Mouse (Mus musculus): ENCODE measurements around the gene Efcab11.
A peak's percentile ranks its signal among the peaks of the same experiment; 100 is the strongest.

Gene Efcab11

GRCm38 (mm10) chr12:99752986-99753385, 131.3 kb downstream of the Efcab11 start:
- DNase-seq (ENCODE audit: low spot score) = no peak

GRCm38 (mm10) chr12:99749391-99749790, 134.8 kb downstream of the Efcab11 start:
- DNase-seq (ENCODE audit: low spot score) = no peak

- no peak for DNase-seq (ENCODE audit: low spot score)
Measured at GRCm38 (mm10) chr12:99741631-99742030, 142.6 kb downstream of the Efcab11 start.

- no peak for DNase-seq (ENCODE audit: low spot score)
Measured at GRCm38 (mm10) chr12:99739211-99739610, 145.0 kb downstream of the Efcab11 start.

- DNase-seq (ENCODE audit: low spot score) = no peak
Measured at GRCm38 (mm10) chr12:99738256-99738655, 146.0 kb downstream of the Efcab11 start.

GRCm38 (mm10) chr12:99736971-99737370, 147.3 kb downstream of the Efcab11 start:
- DNase-seq (ENCODE audit: low spot score) = no peak

GRCm38 (mm10) chr12:99735172-99735571, 149.1 kb downstream of the Efcab11 start:
- no peak for DNase-seq (ENCODE audit: low spot score)

- DNase-seq (ENCODE audit: low spot score) = no peak
Measured at GRCm38 (mm10) chr12:99724206-99724605, 160.0 kb downstream of the Efcab11 start.

GRCm38 (mm10) chr12:99723791-99724190, 160.4 kb downstream of the Efcab11 start:
- no peak for DNase-seq (ENCODE audit: low spot score)

- no peak for DNase-seq (ENCODE audit: low spot score)
Measured at GRCm38 (mm10) chr12:99721318-99721717, 162.9 kb downstream of the Efcab11 start.

GRCm38 (mm10) chr12:99719777-99720176, 164.5 kb downstream of the Efcab11 start:
- no peak for DNase-seq (ENCODE audit: low spot score)

GRCm38 (mm10) chr12:99718161-99718560, 166.1 kb downstream of the Efcab11 start:
- DNase-seq (ENCODE audit: low spot score) = no peak

- DNase-seq (ENCODE audit: low spot score) = peak; percentile 7
Measured at GRCm38 (mm10) chr12:99716038-99716610, 168.1 kb downstream of the Efcab11 start.

- DNase-seq (ENCODE audit: low spot score) = no peak
Measured at GRCm38 (mm10) chr12:99715129-99716037, 168.9 kb downstream of the Efcab11 start.

- no peak for DNase-seq (ENCODE audit: low spot score)
Measured at GRCm38 (mm10) chr12:99712214-99712613, 172.0 kb downstream of the Efcab11 start.

- DNase-seq (ENCODE audit: low spot score) = no peak
Measured at GRCm38 (mm10) chr12:99702248-99702647, 182.0 kb downstream of the Efcab11 start.

- DNase-seq (ENCODE audit: low spot score) = no peak
Measured at GRCm38 (mm10) chr12:99700380-99700779, 183.9 kb downstream of the Efcab11 start.

GRCm38 (mm10) chr12:99699379-99700023, 184.7 kb downstream of the Efcab11 start:
- DNase-seq (ENCODE audit: low spot score) = no peak

GRCm38 (mm10) chr12:99694066-99694465, 190.2 kb downstream of the Efcab11 start:
- DNase-seq (ENCODE audit: low spot score) = no peak

- DNase-seq (ENCODE audit: low spot score) = no peak
Measured at GRCm38 (mm10) chr12:99686418-99686992, 197.7 kb downstream of the Efcab11 start.

- no peak for DNase-seq (ENCODE audit: low spot score)
Measured at GRCm38 (mm10) chr12:99685451-99686100, 198.7 kb downstream of the Efcab11 start.

GRCm38 (mm10) chr12:99681681-99682080, 202.6 kb downstream of the Efcab11 start:
- no peak for DNase-seq (ENCODE audit: low spot score)
